Mouse (Mus musculus) adrenal gland, adult 8-10 months (tissue): ENCODE data around the gene Dscam. TPM values are rescaled to one million over a fixed set of nuclear protein-coding genes. Genes with fewer than 3 reads are reported as not detected.

ENCODE experiments used
- DNase-seq: peaks from one replicate; pipeline ENCODE4 v3.0.0; 2022
- total RNA-seq, 4 experiments: library from RNA; stranded (reverse); gene quantifications; 2 replicates each; pipeline ENCODE4 v1.2.4; 2022

Gene Dscam
- total RNA-seq, 4 experiments from 2014 or later, result 0.03 to 0.28 (median 0.03) TPM; not detected in 1

GRCm38 (mm10) chr16:96718221-96718620 lies 452.3 kb downstream of the Dscam start:
- no peak for DNase-seq

GRCm38 (mm10) chr16:96716633-96717032 lies 453.9 kb downstream of the Dscam start:
- no peak for DNase-seq

- DNase-seq, result no peak
Observed at GRCm38 (mm10) chr16:96711935-96712334, 458.6 kb downstream of the Dscam start.

GRCm38 (mm10) chr16:96700551-96700950 lies 470.0 kb downstream of the Dscam start:
- DNase-seq, result no peak

- no peak for DNase-seq
Observed at GRCm38 (mm10) chr16:96695882-96696281, 474.7 kb downstream of the Dscam start.

GRCm38 (mm10) chr16:96691576-96691975 lies 479.0 kb downstream of the Dscam start:
- no peak for DNase-seq

GRCm38 (mm10) chr16:96690052-96690451 lies 480.5 kb downstream of the Dscam start:
- DNase-seq, result no peak

GRCm38 (mm10) chr16:96689419-96689818 lies 481.1 kb downstream of the Dscam start:
- no peak for DNase-seq

- no peak for DNase-seq
Observed at GRCm38 (mm10) chr16:96685065-96685464, 485.5 kb downstream of the Dscam start.

GRCm38 (mm10) chr16:96684581-96684980 lies 486.0 kb downstream of the Dscam start:
- no peak for DNase-seq

GRCm38 (mm10) chr16:96682289-96682972 lies 488.1 kb downstream of the Dscam start:
- DNase-seq, result no peak

GRCm38 (mm10) chr16:96679981-96680380 lies 490.6 kb downstream of the Dscam start:
- DNase-seq, result no peak

GRCm38 (mm10) chr16:96677471-96677870 lies 493.1 kb downstream of the Dscam start:
- DNase-seq, result no peak

- DNase-seq, result no peak
Observed at GRCm38 (mm10) chr16:96676663-96677062, 493.9 kb downstream of the Dscam start.

GRCm38 (mm10) chr16:96673191-96673847 lies 497.2 kb downstream of the Dscam start:
- no peak for DNase-seq

- no peak for DNase-seq
Observed at GRCm38 (mm10) chr16:96671603-96672374, 498.8 kb downstream of the Dscam start.

GRCm38 (mm10) chr16:96669706-96670105 lies 500.8 kb downstream of the Dscam start:
- DNase-seq, result no peak

- no peak for DNase-seq
Observed at GRCm38 (mm10) chr16:96668478-96668877, 502.1 kb downstream of the Dscam start.

GRCm38 (mm10) chr16:96661073-96661472 lies 509.5 kb downstream of the Dscam start:
- DNase-seq, result no peak

GRCm38 (mm10) chr16:96659275-96659674 lies 511.3 kb downstream of the Dscam start:
- DNase-seq, result no peak

- DNase-seq, result no peak
Observed at GRCm38 (mm10) chr16:96655548-96655947, 515.0 kb downstream of the Dscam start.

GRCm38 (mm10) chr16:96654054-96654453 lies 516.5 kb downstream of the Dscam start:
- no peak for DNase-seq

GRCm38 (mm10) chr16:96651444-96651843 lies 519.1 kb downstream of the Dscam start:
- no peak for DNase-seq
